Mouse (Mus musculus) skeletal muscle tissue, adult 2 months (tissue): Measurements from ENCODE around the gene Bpifb1.
"Not testable (repeated sequence)": the region's sequence is repeated elsewhere in the genome, so short reads cannot be mapped to it uniquely, and the experiment has no call there.

ENCODE experiments used
- DNase-seq: peaks from one replicate; pipeline ENCODE4 v3.0.0-alpha.2; 2012; ENCODE audit warnings: low read depth, low spot score

Bpifb1 gene

DNA sequence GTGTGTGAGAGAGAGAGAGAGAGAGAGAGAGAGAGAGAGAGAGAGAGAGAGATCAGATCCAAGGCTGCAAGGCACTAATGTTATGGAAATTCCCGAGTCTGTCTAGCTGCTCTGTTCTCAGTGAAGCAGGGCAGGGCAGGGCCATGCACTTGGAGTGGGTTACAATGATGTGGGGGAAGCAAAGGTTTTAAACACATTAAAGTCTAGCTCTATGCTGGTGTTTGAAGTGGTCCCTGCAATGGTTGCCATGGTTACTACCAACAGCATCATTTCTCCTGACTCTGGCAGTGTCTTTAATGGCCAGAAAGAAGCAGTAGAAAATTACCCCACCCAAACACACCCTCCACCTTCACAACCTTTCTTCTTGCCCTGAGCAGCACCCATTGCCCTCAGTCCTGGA lies 20.5 kb downstream of the Bpifb1 start:
- DNase-seq: no peak

GRCm38 (mm10) chr2:154211881-154212280 lies 21.3 kb downstream of the Bpifb1 start:
- no peak for DNase-seq

GRCm38 (mm10) chr2:154215191-154215590 lies 24.6 kb downstream of the Bpifb1 start:
- peak; percentile 50 for DNase-seq

- DNase-seq: no peak
Observed at GRCm38 (mm10) chr2:154219950-154220349, 29.3 kb downstream of the Bpifb1 start.

DNA sequence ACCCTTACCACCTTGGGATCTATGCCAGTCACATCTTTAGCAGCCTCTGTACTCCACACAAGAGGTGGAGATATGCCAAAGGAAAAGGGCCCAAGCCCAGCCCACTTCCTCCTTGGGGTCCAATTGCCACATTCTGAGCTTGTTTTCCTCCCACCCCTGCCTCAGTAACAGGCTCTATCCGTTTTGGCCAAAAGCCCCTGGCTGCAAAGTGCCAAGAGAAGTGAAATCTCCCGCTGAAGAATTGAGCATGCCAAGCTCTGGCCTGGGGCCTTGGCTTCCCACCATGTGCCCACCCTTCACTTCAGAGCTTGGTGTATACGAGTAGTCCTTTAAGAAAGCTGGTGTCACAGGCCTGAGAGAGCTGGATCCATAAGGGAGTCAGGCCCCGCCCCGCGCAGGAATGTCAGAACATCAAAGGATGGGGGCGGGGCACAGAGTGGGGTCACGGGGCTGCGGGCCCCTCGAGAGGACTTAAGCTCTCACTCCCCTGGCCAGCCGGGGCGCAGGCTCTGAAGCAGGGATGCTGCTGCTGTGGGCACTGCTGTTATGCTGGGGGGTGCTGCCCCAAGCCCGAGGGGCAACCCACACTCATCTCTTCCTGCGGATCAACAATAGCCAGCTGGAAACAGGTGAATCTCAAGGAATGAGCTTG lies 32.8 kb downstream of the Bpifb1 start, which contains the start of gene Bpifb5:
Gene Bpifb5 (plus strand): TSS at position 478 of the 652 bp plus-strand sequence.
- no peak for DNase-seq

DNA sequence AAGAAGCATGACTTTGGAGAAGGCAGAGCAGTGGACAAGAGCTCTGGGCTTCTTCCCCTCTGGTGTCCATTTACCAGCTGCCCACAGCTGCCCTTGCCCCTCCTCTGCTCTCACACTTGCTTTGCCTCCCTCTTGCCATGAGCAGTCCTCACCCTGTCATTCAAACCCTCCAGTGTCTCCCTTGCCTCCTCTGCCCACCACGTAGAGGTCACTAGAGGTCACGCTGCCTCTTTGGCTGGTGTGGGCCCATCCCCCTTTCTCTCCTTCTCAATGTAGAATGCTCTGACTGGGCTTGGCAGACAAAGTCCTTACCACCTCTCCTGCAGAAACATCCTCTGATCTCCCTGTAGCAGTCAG lies 33.3 kb downstream of the Bpifb1 start:
- DNase-seq: no peak

- no peak for DNase-seq
Observed at GRCm38 (mm10) chr2:154226991-154227390, 36.4 kb downstream of the Bpifb1 start.

DNA sequence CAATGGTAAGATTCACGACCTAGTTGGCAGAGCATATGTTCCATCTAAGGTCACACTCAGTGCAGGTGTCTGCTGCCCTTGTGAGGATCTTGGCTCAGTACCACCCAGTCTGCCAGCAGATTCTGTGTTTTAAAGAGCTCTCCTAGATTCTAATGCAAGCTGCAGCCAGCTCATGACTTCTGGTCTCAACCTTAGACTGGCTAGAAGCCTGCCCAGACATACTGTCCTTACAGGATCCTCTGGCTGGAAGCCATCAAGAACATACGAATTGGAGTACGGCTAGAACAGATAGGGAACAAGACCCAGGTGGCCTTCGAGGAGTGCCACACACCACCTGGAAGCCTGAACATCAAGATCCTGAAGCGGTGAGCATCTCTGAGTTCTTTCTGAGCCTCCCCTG lies 37.2 kb downstream of the Bpifb1 start:
- DNase-seq: no peak

GRCm38 (mm10) chr2:154233426-154233825 lies 42.8 kb downstream of the Bpifb1 start:
- DNase-seq: no peak

DNA sequence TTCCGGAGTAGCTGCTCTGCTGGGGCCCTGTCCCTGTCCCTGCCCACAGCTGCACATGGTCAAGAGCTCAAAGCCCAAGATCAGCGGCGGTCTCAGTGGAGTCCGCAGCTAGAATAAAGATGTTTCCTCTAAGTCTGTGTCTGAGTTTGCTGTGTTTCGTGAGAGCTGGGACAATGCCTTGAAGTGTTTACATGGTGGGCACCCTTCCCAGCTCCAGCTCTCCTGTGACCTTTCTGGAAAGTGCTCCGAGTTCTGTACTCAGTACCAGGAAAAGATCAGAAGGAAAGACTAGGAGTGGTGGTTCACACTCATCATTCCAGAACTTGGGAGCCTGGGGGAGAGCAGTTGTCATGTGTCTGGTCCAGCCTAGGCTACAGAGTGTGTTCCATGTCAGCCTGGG lies 50.2 kb downstream of the Bpifb1 start:
- DNase-seq: no peak

GRCm38 (mm10) chr2:154242726-154243125 lies 52.1 kb downstream of the Bpifb1 start:
- DNase-seq: not testable (repeated sequence)

- DNase-seq: no peak
Observed at GRCm38 (mm10) chr2:154243356-154244036, 52.9 kb downstream of the Bpifb1 start.

- DNase-seq: no peak
Observed at GRCm38 (mm10) chr2:154245322-154245721, 54.7 kb downstream of the Bpifb1 start.

- DNase-seq: not testable (repeated sequence)
Observed at GRCm38 (mm10) chr2:154255254-154255653, 64.6 kb downstream of the Bpifb1 start.

GRCm38 (mm10) chr2:154255770-154256169 lies 65.2 kb downstream of the Bpifb1 start:
- DNase-seq: no peak

GRCm38 (mm10) chr2:154257554-154257953 lies 66.9 kb downstream of the Bpifb1 start, which contains the start of gene Bpifb9a:
Bpifb9a (plus strand) TSS chr2:154257854.
- not testable (repeated sequence) for DNase-seq

DNA sequence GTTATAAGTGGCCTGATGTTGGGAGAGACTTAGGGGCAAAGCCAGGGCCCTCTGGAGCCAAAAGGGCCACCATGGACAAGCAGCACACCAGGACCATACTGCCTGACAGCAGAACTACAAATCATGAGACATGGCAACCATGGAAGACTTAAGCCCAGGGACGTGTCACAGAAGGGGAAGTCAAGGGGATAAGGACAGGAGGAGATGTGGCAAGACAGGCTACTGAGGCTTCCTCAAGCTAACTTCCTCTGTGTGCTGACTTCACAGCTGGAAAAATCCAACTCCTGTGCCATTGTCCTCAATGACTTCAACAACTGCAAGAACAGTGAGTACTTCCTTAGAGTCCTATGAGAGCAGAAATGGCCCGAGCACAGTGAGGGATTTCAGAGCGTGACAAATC lies 73.8 kb downstream of the Bpifb1 start:
- not testable (repeated sequence) for DNase-seq
